In genomic region chr17:67351423-67351822, GRCm38 (mm10) we compare ENCODE assay signal across 9 mouse cellular contexts. TPM values are rescaled to one million over a fixed set of nuclear protein-coding genes. Genes with fewer than 3 reads are reported as not detected.
A peak's percentile ranks its signal among the peaks of the same experiment; 100 is the strongest.
DNase-seq lines count a peak whose midpoint lies in the region; ATAC-seq lines count a peak whose summit lies in the region.
"Had no signal": no experiment of that assay in that cellular context is flagged by ENCODE, and none has a peak within 500 bp of the region (broad histone marks: within the 10 kb centered on the region; RNA-seq: fewer than 3 reads in every experiment).

No protein-coding gene starts in this region.

- no peak overlapping the region for H3K27ac ChIP-seq in hindbrain, embryonic 12.5 days
- H3K27ac ChIP-seq in hindbrain, embryonic 10.5 days = no peak overlapping the region
- no peak overlapping the region for H3K27ac ChIP-seq in embryonic facial prominence, embryonic 11.5 days (replicated peaks; ENCODE audit: low read depth, low read length)
- no peak overlapping the region for H3K27ac ChIP-seq in hindbrain, embryonic 16.5 days (ENCODE audit: low read depth, low read length)
- no peak overlapping the region for H3K27ac ChIP-seq in midbrain, embryonic 15.5 days

- no peaks in the 10 kb centered on the region for H3K36me3 ChIP-seq in hindbrain, embryonic 12.5 days
- H3K36me3 ChIP-seq in hindbrain, embryonic 10.5 days = no peaks in the 10 kb centered on the region
- no peaks in the 10 kb centered on the region for H3K36me3 ChIP-seq in embryonic facial prominence, embryonic 11.5 days (replicated peaks; ENCODE audit: control insufficient read depth, insufficient read depth, low read depth, low read length)
- no peaks in the 10 kb centered on the region for H3K36me3 ChIP-seq in hindbrain, embryonic 16.5 days (ENCODE audit: control insufficient read depth, insufficient read depth, low read length)
- H3K36me3 ChIP-seq in midbrain, embryonic 15.5 days (replicated peaks) = no peaks in the 10 kb centered on the region

- H3K4me2 ChIP-seq in hindbrain, embryonic 12.5 days (replicated peaks) = peak overlapping the region; percentile 61; the same call in 1 of the 2 replicates
- peak overlapping the region; percentile 17; the same call in 1 of the 2 replicates for H3K4me2 ChIP-seq in embryonic facial prominence, embryonic 11.5 days (ENCODE audit: low read depth, low read length)
- H3K4me2 ChIP-seq in hindbrain, embryonic 16.5 days (ENCODE audit: low read length) = peak overlapping the region; percentile 88
- H3K4me2 ChIP-seq in midbrain, embryonic 15.5 days = peak overlapping the region; percentile 93

- no peaks in the 10 kb centered on the region for H3K9me3 ChIP-seq in hindbrain, embryonic 12.5 days (replicated peaks)
- no peaks in the 10 kb centered on the region for H3K9me3 ChIP-seq in hindbrain, embryonic 10.5 days
- no peaks in the 10 kb centered on the region for H3K9me3 ChIP-seq in embryonic facial prominence, embryonic 11.5 days (replicated peaks; ENCODE audit: control insufficient read depth, low read length)
- H3K9me3 ChIP-seq in hindbrain, embryonic 16.5 days (ENCODE audit: control insufficient read depth, low read length) = no peaks in the 10 kb centered on the region
- no peaks in the 10 kb centered on the region for H3K9me3 ChIP-seq in midbrain, embryonic 15.5 days

- ATAC-seq in hindbrain, embryonic 12.5 days (ENCODE audit: low FRiP score) = no peak
- ATAC-seq in embryonic facial prominence, embryonic 11.5 days (replicated peaks; ENCODE audit: insufficient number of reproducible peaks, low FRiP score, low TSS enrichment, low read depth) = no peak
- ATAC-seq in hindbrain, embryonic 16.5 days = no peak
- no peak for ATAC-seq in midbrain, embryonic 15.5 days (replicated peaks)
- ATAC-seq: inflammation-experienced regulatory T-cells, adult 6 months had no signal

- H3K9ac ChIP-seq in hindbrain, embryonic 12.5 days = no peak overlapping the region
- H3K9ac ChIP-seq in embryonic facial prominence, embryonic 11.5 days (replicated peaks; ENCODE audit: low read length) = no peak overlapping the region
- 0 out of 2 replicates have a peak overlapping the region, but pooled peaks have one; percentile 9 for H3K9ac ChIP-seq in hindbrain, embryonic 16.5 days (ENCODE audit: low read depth, low read length)
- H3K9ac ChIP-seq in midbrain, embryonic 15.5 days = no peak overlapping the region

- H3K4me3 ChIP-seq in hindbrain, embryonic 12.5 days = no peak overlapping the region
- H3K4me3 ChIP-seq in hindbrain, embryonic 10.5 days = no peak overlapping the region; the same call in 1 of the 2 replicates
- no peak overlapping the region for H3K4me3 ChIP-seq in embryonic facial prominence, embryonic 11.5 days (ENCODE audit: low read depth, low read length)
- peak overlapping the region; percentile 85 for H3K4me3 ChIP-seq in hindbrain, embryonic 16.5 days (ENCODE audit: low read length)
- H3K4me3 ChIP-seq in midbrain, embryonic 15.5 days = peak overlapping the region; percentile 20

- intact Hi-C loops in gastrocnemius, postnatal 14 days (cut with DNase I; ENCODE audit: low total_unique reads) = loop anchor here (10.0 kb wide), 1 partner anchor 233 kb away; no protein-coding TSS in a partner anchor

- peaks cover 18% of the 10 kb centered on the region for H3K4me1 ChIP-seq in hindbrain, embryonic 12.5 days
- H3K4me1 ChIP-seq in hindbrain, embryonic 10.5 days (replicated peaks) = peaks cover 33% of the 10 kb centered on the region
- H3K4me1 ChIP-seq in embryonic facial prominence, embryonic 11.5 days (ENCODE audit: control insufficient read depth, insufficient read depth, low read length) = no peaks in the 10 kb centered on the region
- peaks cover 2% of the 10 kb centered on the region; the same call in 1 of the 2 replicates for H3K4me1 ChIP-seq in hindbrain, embryonic 16.5 days (ENCODE audit: control insufficient read depth, insufficient read depth, low read depth, low read length)
- peaks cover 29% of the 10 kb centered on the region for H3K4me1 ChIP-seq in midbrain, embryonic 15.5 days

- DNase-seq in hindbrain, embryonic 10.5 days (ENCODE audit: low spot score) = no peak
- no peak for DNase-seq in embryonic facial prominence, embryonic 11.5 days (ENCODE audit: low spot score)
- DNase-seq in layer of hippocampus, postnatal 10 days (ENCODE audit: low spot score in 2 of 2) = no peak
- DNase-seq in gastrocnemius, postnatal 14 days = no peak
- DNase-seq in frontal cortex, postnatal 10 days (ENCODE audit: low spot score in 2 of 2) = no peak

- 67% methylated on average over 5 of the region's 5 CpGs for WGBS in hindbrain, embryonic 12.5 days
- WGBS in hindbrain, embryonic 10.5 days = 72% methylated on average over 5 of the region's 5 CpGs
- 49% methylated on average over 5 of the region's 5 CpGs for WGBS in embryonic facial prominence, embryonic 11.5 days
- WGBS in hindbrain, embryonic 16.5 days = 52% methylated on average over 5 of the region's 5 CpGs
- 56% methylated on average over 5 of the region's 5 CpGs for WGBS in midbrain, embryonic 15.5 days

- peaks cover 25% of the 10 kb centered on the region for H3K27me3 ChIP-seq in hindbrain, embryonic 12.5 days
- peaks cover 40% of the 10 kb centered on the region for H3K27me3 ChIP-seq in hindbrain, embryonic 10.5 days (ENCODE audit: insufficient read depth, poor library complexity, severe bottlenecking)
- no peaks in the 10 kb centered on the region for H3K27me3 ChIP-seq in embryonic facial prominence, embryonic 11.5 days (ENCODE audit: control insufficient read depth, insufficient read depth, low read length)
- H3K27me3 ChIP-seq in hindbrain, embryonic 16.5 days (replicated peaks; ENCODE audit: control insufficient read depth, insufficient read depth, low read length) = no peaks in the 10 kb centered on the region
- H3K27me3 ChIP-seq in midbrain, embryonic 15.5 days (replicated peaks) = peaks cover 11% of the 10 kb centered on the region

RNA-seq across cellular contexts. Expression of gene Ptprm, which starts 2.8 kb away (rescaled TPM):
- polyA plus RNA-seq in hindbrain, embryonic 12.5 days (2016; fragmentation: Nextera tagmentation; extraction: Ambion mirVana) = 16.5 and 17.3 TPM in 2 replicates
- polyA plus RNA-seq in hindbrain, embryonic 10.5 days (2016; fragmentation: Nextera tagmentation; extraction: Ambion mirVana) = 6.3 and 8.1 TPM in 2 replicates
- 9.9 and 10.3 TPM in 2 replicates for polyA plus RNA-seq in embryonic facial prominence, embryonic 11.5 days (2014; fragmentation: Nextera tagmentation; extraction: Ambion mirVana)
- 19.9 and 25.1 TPM in 2 replicates for polyA plus RNA-seq in hindbrain, embryonic 16.5 days (2015; fragmentation: Nextera tagmentation; extraction: Ambion mirVana)
- polyA plus RNA-seq in midbrain, embryonic 15.5 days (2015; fragmentation: Nextera tagmentation; extraction: Ambion mirVana) = 20.3 and 21.8 TPM in 2 replicates
- 10 to 100 TPM; 27.3 to 31.9 TPM for total RNA-seq in layer of hippocampus, postnatal 10 days (2021)
- total RNA-seq in gastrocnemius, postnatal 14 days (2021) = 10 to 100 TPM; 31.2 to 33.6 TPM
- polyA plus RNA-seq: inflammation-experienced regulatory T-cells, adult 6 months had no signal

Comparison
In these comparisons a context has a peak if more than half of its experiments do, and no peak if none do; other contexts are left out.
1. H3K4me3 ChIP-seq: peak in hindbrain, embryonic 16.5 days (single experiment) and midbrain, embryonic 15.5 days (single experiment); none in hindbrain, embryonic 12.5 days (single experiment), hindbrain, embryonic 10.5 days (single experiment) and embryonic facial prominence, embryonic 11.5 days (single experiment).
2. H3K4me2 ChIP-seq: peak in every context shown above with its lines; median percentile 93 in midbrain, embryonic 15.5 days; 88 in hindbrain, embryonic 16.5 days; 61 in hindbrain, embryonic 12.5 days; 17 in embryonic facial prominence, embryonic 11.5 days.